Mouse (Mus musculus) forebrain, embryonic 16.5 days (tissue): ENCODE results near the gene Pcyt1b. TPM values are rescaled to one million over a fixed set of nuclear protein-coding genes. Genes with fewer than 3 reads are reported as not detected.

ENCODE experiments used
- ATAC-seq: fragments of 200-750 bp; cut with Nextera tagmentation; 2 replicates; pipeline ENCODE4 v1.8.0; 2017; ENCODE audit warnings: mild to moderate bottlenecking, moderate library complexity
- H3K27ac ChIP-seq: fragments of 300-500 bp; sonication (generic); 2 replicates; pipeline ENCODE4 v1.5.1; 2014; ENCODE audit warnings: low read length, control low read depth
- H3K27me3 ChIP-seq: fragments of 300-500 bp; sonication (generic); replicated peaks from 2 replicates; pipeline ENCODE4 v1.6.1; 2014; ENCODE audit warnings: low read length; ENCODE audit not compliant: control insufficient read depth, insufficient read depth
- H3K36me3 ChIP-seq: fragments of 300-500 bp; sonication (generic); 2 replicates; pipeline ENCODE4 v1.6.1; 2014; ENCODE audit not compliant: control insufficient read depth, insufficient read depth
- H3K4me1 ChIP-seq: fragments of 300-500 bp; sonication (generic); replicated peaks from 2 replicates; pipeline ENCODE4 v1.6.1; 2014; ENCODE audit warnings: low read length; ENCODE audit not compliant: control insufficient read depth, insufficient read depth
- H3K4me2 ChIP-seq: fragments of 300-500 bp; sonication (generic); 2 replicates; pipeline ENCODE4 v1.6.1; 2014; ENCODE audit warnings: mild to moderate bottlenecking, low read length, control low read depth
- H3K4me3 ChIP-seq: fragments of 300-500 bp; sonication (generic); replicated peaks from 2 replicates; pipeline ENCODE4 v1.5.1; 2014; ENCODE audit warnings: mild to moderate bottlenecking, low read length, control low read depth
- H3K9ac ChIP-seq: fragments of 300-500 bp; sonication (generic); replicated peaks from 2 replicates; pipeline ENCODE4 v1.6.1; 2014; ENCODE audit warnings: low read depth, low read length, control low read depth
- H3K9me3 ChIP-seq: fragments of 300-500 bp; sonication (generic); 2 replicates; pipeline ENCODE4 v1.6.1; 2016; ENCODE audit warnings: low read length; ENCODE audit not compliant: control insufficient read depth
- WGBS: fragments of 180-500 bp; shearing (Covaris S2); extraction: QIAGEN DNeasy Blood & Tissue Kit; methylation state at CpG from one replicate; pipeline ENCODE4 v1.1.7; 2014; 5-methylcytosine and 5-hydroxymethylcytosine counted together
- polyA plus RNA-seq: library from polyadenylated mRNA; unstranded; fragments of >200 nt; fragmentation: Nextera tagmentation; extraction: Ambion mirVana; gene quantifications from 2 replicates; pipeline ENCODE4 v1.2.1, GENCODE M21; 2015

Pcyt1b gene
- polyA plus RNA-seq = 26.9 and 30.5 TPM in 2 replicates

- Histone ChIP-seq H3K4me2 (no peak within 1 kb of the TSS), H3K9me3 (no peaks in the 10 kb centered on the region), H3K36me3 (no peaks in the 10 kb centered on the region), H3K27ac (no peak within 1 kb of the TSS), H3K9ac (no peak within 1 kb of the TSS), H3K4me1 (no peaks in the 10 kb centered on the region), H3K4me3 (no peak within 1 kb of the TSS), H3K27me3 (no peaks in the 10 kb centered on the region)
- no peak for ATAC-seq
- WGBS = 21% methylated on average over 3 of the region's 3 CpGs
Observed at GRCm38 (mm10) chrX:93654218-93655002, at the start of gene Pcyt1b. Gene Pcyt1b (plus strand): TSS chrX:93654863.

GRCm38 (mm10) chrX:93630256-93630655, 24.4 kb upstream of the Pcyt1b start:
- H3K9me3 ChIP-seq = no peaks in the 10 kb centered on the region
- no peak for ATAC-seq
- 45% methylated on average over 1 of the region's 1 CpGs for WGBS
- H3K27ac ChIP-seq = no peak overlapping the region
- 0 out of 2 replicates have a peak overlapping the region, but pooled peaks have one; percentile 14 for H3K4me3 ChIP-seq
- no peaks in the 10 kb centered on the region for H3K27me3 ChIP-seq
- no peak overlapping the region for H3K9ac ChIP-seq
- H3K4me1 ChIP-seq = peaks cover 5% of the 10 kb centered on the region; the same call in 1 of the 2 replicates
- peak overlapping the region; percentile 25 for H3K4me2 ChIP-seq
- no peaks in the 10 kb centered on the region for H3K36me3 ChIP-seq

- H3K27ac ChIP-seq = peak within 1 kb of the TSS; percentile 60; the same call in 1 of the 2 replicates
- peak within 1 kb of the TSS; percentile 66 for H3K4me3 ChIP-seq
- peak; percentile 98 for ATAC-seq
- no peaks in the 10 kb centered on the region for H3K36me3 ChIP-seq
- H3K4me1 ChIP-seq = peaks cover 5% of the 10 kb centered on the region; the same call in 1 of the 2 replicates
- H3K9ac ChIP-seq = peak within 1 kb of the TSS; percentile 61
- H3K9me3 ChIP-seq = no peaks in the 10 kb centered on the region
- H3K4me2 ChIP-seq = peak within 1 kb of the TSS; percentile 65
- WGBS = 21% methylated on average over 52 of the region's 53 CpGs
- H3K27me3 ChIP-seq = no peaks in the 10 kb centered on the region
Observed at GRCm38 (mm10) chrX:93631657-93632449, 22.8 kb upstream of the Pcyt1b start, which contains the start of gene Pola1. Gene Pola1 (minus strand): TSS chrX:93632155.

GRCm38 (mm10) chrX:93634861-93635375, 19.7 kb upstream of the Pcyt1b start:
- ATAC-seq = no peak
- no peaks in the 10 kb centered on the region for H3K9me3 ChIP-seq
- WGBS = 66% methylated on average over 2 of the region's 2 CpGs
- H3K27ac ChIP-seq = no peak overlapping the region
- H3K36me3 ChIP-seq = no peaks in the 10 kb centered on the region
- no peaks in the 10 kb centered on the region for H3K27me3 ChIP-seq
- no peak overlapping the region for H3K4me3 ChIP-seq
- H3K9ac ChIP-seq = no peak overlapping the region
- H3K4me1 ChIP-seq = peaks cover 5% of the 10 kb centered on the region; the same call in 1 of the 2 replicates
- no peak overlapping the region for H3K4me2 ChIP-seq

- Histone ChIP-seq H3K4me2 (no peak overlapping the region), H3K36me3 (no peaks in the 10 kb centered on the region), H3K9me3 (no peaks in the 10 kb centered on the region), H3K27me3 (no peaks in the 10 kb centered on the region), H3K4me3 (no peak overlapping the region), H3K4me1 (no peaks in the 10 kb centered on the region), H3K27ac (no peak overlapping the region), H3K9ac (no peak overlapping the region)
- no peak for ATAC-seq
- WGBS = 91% methylated on average over 3 of the region's 3 CpGs
Observed at GRCm38 (mm10) chrX:93643600-93643999, 11.1 kb upstream of the Pcyt1b start.

GRCm38 (mm10) chrX:93644022-93644421, 10.6 kb upstream of the Pcyt1b start:
- Histone ChIP-seq H3K9ac (no peak overlapping the region), H3K27ac (no peak overlapping the region), H3K27me3 (no peaks in the 10 kb centered on the region), H3K36me3 (no peaks in the 10 kb centered on the region), H3K9me3 (no peaks in the 10 kb centered on the region), H3K4me2 (no peak overlapping the region), H3K4me1 (no peaks in the 10 kb centered on the region), H3K4me3 (no peak overlapping the region)
- no peak for ATAC-seq

- no peak overlapping the region for H3K27ac ChIP-seq
- H3K4me2 ChIP-seq = no peak overlapping the region
- no peaks in the 10 kb centered on the region for H3K4me1 ChIP-seq
- ATAC-seq = no peak
- 93% methylated on average over 2 of the region's 2 CpGs for WGBS
- H3K9me3 ChIP-seq = no peaks in the 10 kb centered on the region
- H3K36me3 ChIP-seq = no peaks in the 10 kb centered on the region
- no peaks in the 10 kb centered on the region for H3K27me3 ChIP-seq
- H3K9ac ChIP-seq = no peak overlapping the region
- no peak overlapping the region for H3K4me3 ChIP-seq
Observed at GRCm38 (mm10) chrX:93650738-93651137, 3.9 kb upstream of the Pcyt1b start.

GRCm38 (mm10) chrX:93655153-93655552, 490 bp downstream of the Pcyt1b start:
- Histone ChIP-seq H3K9ac (no peak overlapping the region), H3K9me3 (no peaks in the 10 kb centered on the region), H3K4me3 (no peak overlapping the region), H3K4me1 (no peaks in the 10 kb centered on the region), H3K4me2 (no peak overlapping the region), H3K27me3 (no peaks in the 10 kb centered on the region), H3K27ac (no peak overlapping the region), H3K36me3 (no peaks in the 10 kb centered on the region)
- 74% methylated on average over 5 of the region's 5 CpGs for WGBS
- no peak for ATAC-seq

GRCm38 (mm10) chrX:93663919-93664586, 9.4 kb downstream of the Pcyt1b start:
- Histone ChIP-seq H3K9ac (no peak overlapping the region), H3K36me3 (no peaks in the 10 kb centered on the region), H3K27me3 (no peaks in the 10 kb centered on the region), H3K4me1 (no peaks in the 10 kb centered on the region), H3K27ac (no peak overlapping the region), H3K4me3 (no peak overlapping the region), H3K9me3 (no peaks in the 10 kb centered on the region), H3K4me2 (no peak overlapping the region)
- WGBS = 95% methylated on average over 5 of the region's 5 CpGs
- ATAC-seq = no peak
